Mouse (Mus musculus) liver, adult 2 months (tissue): ENCODE measurements around the gene Actrt3. TPM values are rescaled to one million over a fixed set of nuclear protein-coding genes. Genes with fewer than 3 reads are reported as not detected.

Experiments
- DNase-seq: peaks from one replicate; pipeline ENCODE4 v3.0.0-alpha.2; 2011; ENCODE audit warnings: low read depth, low spot score; ENCODE audit errors: extremely low read depth
- H3K27ac ChIP-seq: fragments of 200-500 bp; replicated peaks from 2 replicates; pipeline ENCODE4 v1.5.1; 2012; ENCODE audit warnings: low read depth, mild to moderate bottlenecking, control low read depth, inconsistent platforms, low read length; ENCODE audit not compliant: insufficient read depth
- H3K27me3 ChIP-seq: fragments of 200-500 bp; 2 replicates; pipeline ENCODE4 v1.6.1; 2012; ENCODE audit warnings: mild to moderate bottlenecking, moderate library complexity, low read length, inconsistent platforms; ENCODE audit not compliant: control insufficient read depth, insufficient read depth
- H3K36me3 ChIP-seq: fragments of 200-500 bp; 2 replicates; pipeline ENCODE4 v1.6.1; 2012; ENCODE audit warnings: low read length, inconsistent platforms; ENCODE audit not compliant: control insufficient read depth, insufficient read depth
- H3K4me1 ChIP-seq: fragments of 200-500 bp; 2 replicates; pipeline ENCODE4 v1.6.1; 2011; ENCODE audit warnings: low read length; ENCODE audit not compliant: control insufficient read depth, insufficient read depth
- H3K4me3 ChIP-seq: fragments of 200-500 bp; 2 replicates; pipeline ENCODE4 v1.5.1; 2011; ENCODE audit warnings: low read depth, mild to moderate bottlenecking, control low read depth, low read length, moderate library complexity; ENCODE audit not compliant: insufficient read depth
- H3K79me2 ChIP-seq: fragments of 200-500 bp; 2 replicates; pipeline ENCODE4 v1.6.1; 2012; ENCODE audit warnings: inconsistent platforms, mild to moderate bottlenecking, low read length, moderate library complexity; ENCODE audit not compliant: control insufficient read depth, insufficient read depth
- H3K9ac ChIP-seq: fragments of 200-500 bp; 2 replicates; pipeline ENCODE4 v1.6.1; 2012; ENCODE audit warnings: low read depth, mild to moderate bottlenecking, control low read depth, inconsistent platforms, low read length
- CTCF ChIP-seq: fragments of 200-500 bp; IDR thresholded peaks from 2 replicates; pipeline ENCODE4 v1.5.1; 2011; ENCODE audit warnings: low read depth, low read length, control low read depth
- POLR2A ChIP-seq: fragments of 200-500 bp; IDR thresholded peaks from 2 replicates; pipeline ENCODE4 v1.6.1; 2011; ENCODE audit warnings: low read length, control low read depth; ENCODE audit not compliant: insufficient read depth; ENCODE audit errors: extremely low read depth
- WGBS: fragments of 180-500 bp; shearing (Covaris S2); methylation state at CpG from one replicate; pipeline ENCODE4 v1.1.7; 2018; 5-methylcytosine and 5-hydroxymethylcytosine counted together
- polyA plus RNA-seq: library from polyadenylated mRNA; depleted of rRNA; stranded (reverse); fragments of >200 nt; gene quantifications from 2 replicates; pipeline ENCODE4 v1.2.3, GENCODE M21; 2012
- total RNA-seq: library from RNA; depleted of rRNA; stranded (reverse); fragments of >200 nt; gene quantifications from 2 replicates; pipeline ENCODE4 v1.2.3, GENCODE M21; 2014

Gene Actrt3
- total and polyA plus RNA-seq, 2 experiments, result 0.04 TPM; not detected in 1

DNA sequence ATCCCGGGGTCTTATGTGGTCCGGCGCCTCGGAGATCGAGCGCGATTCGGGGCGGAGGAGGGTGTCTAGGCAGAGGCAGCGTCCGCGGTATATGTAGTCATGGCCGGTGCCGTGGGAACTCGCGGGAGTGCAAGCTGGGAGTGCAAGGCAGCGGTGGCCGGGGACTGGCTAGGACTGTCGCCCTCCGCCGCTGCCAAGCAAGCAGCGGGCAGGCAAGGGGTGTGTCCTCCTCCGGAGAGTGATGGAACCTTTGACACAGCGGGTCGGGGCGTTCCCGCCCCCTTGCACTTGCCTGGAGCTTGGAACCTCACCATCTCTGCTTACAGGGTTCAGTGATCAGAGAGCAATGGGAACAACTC, 3.0 kb upstream of the Actrt3 start:
- Histone ChIP-seq H3K36me3 (peaks cover 10% of the 10 kb centered on the region), H3K27ac (peak overlapping the region; percentile 95), H3K4me3 (peak overlapping the region; percentile 89), H3K4me1 (peaks cover 4% of the 10 kb centered on the region; the same call in 1 of the 2 replicates), H3K27me3 (no peaks in the 10 kb centered on the region), H3K9ac (peak overlapping the region; percentile 93), H3K79me2 (peaks cover 10% of the 10 kb centered on the region; the same call in 1 of the 2 replicates)
- WGBS, result under 1% methylated on average over 27 of the region's 27 CpGs
- TF ChIP-seq POLR2A (no peak), CTCF (no peak)
- peak; percentile 90 for DNase-seq

- Histone ChIP-seq H3K27me3 (no peaks in the 10 kb centered on the region), H3K79me2 (peaks cover 6% of the 10 kb centered on the region; the same call in 1 of the 2 replicates), H3K36me3 (peaks cover 5% of the 10 kb centered on the region; the same call in 1 of the 2 replicates), H3K4me1 (peaks cover 4% of the 10 kb centered on the region; the same call in 1 of the 2 replicates), H3K9ac (peak within 1 kb of the TSS; percentile 93), H3K27ac (peak within 1 kb of the TSS; percentile 95), H3K4me3 (peak within 1 kb of the TSS; percentile 89)
- under 1% methylated on average over 40 of the region's 40 CpGs for WGBS
- TF ChIP-seq CTCF, result peak; percentile 63
- 0 out of 2 replicates have a peak, but pooled peaks have one; percentile 49 for TF ChIP-seq POLR2A
- DNase-seq, result peak; percentile 89
These were observed 2.5 kb upstream of the Actrt3 start, which contains the start of gene Mynn for GRCm38 (mm10) chr3:30602065-30602739. Mynn (plus strand) TSS chr3:30602065.

- under 1% methylated on average over 13 of the region's 13 CpGs for WGBS
- peaks cover 6% of the 10 kb centered on the region; the same call in 1 of the 2 replicates for H3K79me2 ChIP-seq
- TF ChIP-seq CTCF (no peak), POLR2A (no peak)
These were observed 1.9 kb upstream of the Actrt3 start for GRCm38 (mm10) chr3:30601610-30602064.

DNA sequence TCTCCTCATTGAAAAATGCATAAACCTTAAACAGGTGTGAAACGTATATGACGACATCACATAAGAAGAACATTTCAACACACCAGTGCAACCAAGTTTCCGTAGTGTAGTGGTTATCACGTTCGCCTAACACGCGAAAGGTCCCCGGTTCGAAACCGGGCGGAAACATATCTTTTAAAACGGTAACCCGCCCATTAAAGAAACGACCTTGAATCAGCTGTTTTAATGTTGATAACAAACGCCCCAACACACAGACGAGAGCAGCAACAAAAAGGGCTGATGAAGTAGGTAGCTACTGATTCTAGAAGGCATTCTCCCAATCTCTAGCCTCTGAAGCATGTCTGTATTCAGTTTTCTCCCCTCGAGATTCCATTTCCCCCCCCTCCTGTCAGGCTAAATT, 1.4 kb upstream of the Actrt3 start:
- WGBS, result under 1% methylated on average over 17 of the region's 17 CpGs
- Histone ChIP-seq H3K4me1 (peaks cover 4% of the 10 kb centered on the region; the same call in 1 of the 2 replicates), H3K79me2 (peaks cover 6% of the 10 kb centered on the region; the same call in 1 of the 2 replicates), H3K27ac (no peak overlapping the region), H3K36me3 (peaks cover 2% of the 10 kb centered on the region; the same call in 1 of the 2 replicates), H3K9ac (no peak overlapping the region), H3K4me3 (peak overlapping the region; percentile 88; the same call in 1 of the 2 replicates), H3K27me3 (no peaks in the 10 kb centered on the region)
- DNase-seq, result peak; percentile 85
- TF ChIP-seq CTCF, result no peak
- no peak for TF ChIP-seq POLR2A

More at GRCm38 (mm10) chr3:30601610-30602064, 1.9 kb upstream of the Actrt3 start:
- Histone ChIP-seq H3K36me3 (peaks cover 3% of the 10 kb centered on the region; the same call in 1 of the 2 replicates), H3K9ac (peak overlapping the region; percentile 57), H3K4me1 (peaks cover 4% of the 10 kb centered on the region; the same call in 1 of the 2 replicates), H3K4me3 (peak overlapping the region; percentile 89), H3K27ac (peak overlapping the region; percentile 95), H3K27me3 (no peaks in the 10 kb centered on the region)
- no peak for DNase-seq

DNA sequence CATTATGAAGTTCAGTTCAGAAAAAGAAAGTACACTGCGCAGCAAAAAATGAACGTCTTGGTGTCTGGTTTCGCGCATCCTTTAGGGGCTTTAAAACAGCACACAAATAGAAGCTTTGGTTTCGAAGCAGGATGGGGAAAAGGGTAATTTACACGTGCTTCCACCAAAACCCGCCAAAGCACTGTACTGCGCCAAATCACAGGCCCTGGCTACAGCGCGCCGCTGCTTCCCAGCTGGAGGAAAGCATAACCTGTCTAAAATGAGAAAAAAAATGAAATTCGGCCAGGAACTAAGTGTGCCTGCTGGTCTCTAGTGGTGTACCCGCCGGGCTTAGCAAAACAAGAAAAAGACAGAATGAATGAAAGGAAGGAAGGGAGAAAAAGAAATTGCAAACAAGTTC, 978 bp upstream of the Actrt3 start:
- H3K9ac ChIP-seq, result peak overlapping the region; percentile 63
- H3K4me3 ChIP-seq, result peak overlapping the region; percentile 88
- 2% methylated on average over 14 of the region's 14 CpGs for WGBS
- 0 out of 2 replicates have a peak overlapping the region, but pooled peaks have one; percentile 51 for H3K27ac ChIP-seq
- H3K27me3 ChIP-seq, result no peaks in the 10 kb centered on the region
- H3K79me2 ChIP-seq, result peaks cover 6% of the 10 kb centered on the region; the same call in 1 of the 2 replicates
- no peaks in the 10 kb centered on the region for H3K36me3 ChIP-seq
- peaks cover 4% of the 10 kb centered on the region; the same call in 1 of the 2 replicates for H3K4me1 ChIP-seq
- TF ChIP-seq POLR2A (no peak), CTCF (no peak)
- peak; percentile 56 for DNase-seq

GRCm38 (mm10) chr3:30597271-30597670, 2.5 kb downstream of the Actrt3 start:
- no peaks in the 10 kb centered on the region for H3K79me2 ChIP-seq
- H3K27me3 ChIP-seq, result no peaks in the 10 kb centered on the region
- H3K9ac ChIP-seq, result no peak overlapping the region
- H3K36me3 ChIP-seq, result no peaks in the 10 kb centered on the region
- H3K4me1 ChIP-seq, result peaks cover 10% of the 10 kb centered on the region
- no peak overlapping the region for H3K4me3 ChIP-seq
- DNase-seq, result no peak
- no peak overlapping the region for H3K27ac ChIP-seq
- TF ChIP-seq CTCF (no peak), POLR2A (no peak)
- 93% methylated on average over 7 of the region's 7 CpGs for WGBS
